Mouse (Mus musculus): Measurements from ENCODE around the gene Fchsd2. TPM values are rescaled to one million over a fixed set of nuclear protein-coding genes. Genes with fewer than 3 reads are reported as not detected.

Gene Fchsd2
- polyA plus RNA-seq, 1 experiment from 2014 or later = 22.5 TPM

Other genes starting within 250 kb of the Fchsd2 start
- gene Relt, start 229.4 kb upstream of the Fchsd2 start, polyA plus RNA-seq (2015; fragmentation: Nextera tagmentation; extraction: Ambion mirVana) = 3.6 and 4.6 TPM in 2 replicates
- 10.8 TPM in 2 replicates for gene Arhgef17, start 160.8 kb upstream of the Fchsd2 start, polyA plus RNA-seq (2015; fragmentation: Nextera tagmentation; extraction: Ambion mirVana)
- 9.6 and 9.9 TPM in 2 replicates for gene P2ry6, start 118.2 kb upstream of the Fchsd2 start, polyA plus RNA-seq (2015; fragmentation: Nextera tagmentation; extraction: Ambion mirVana)
- gene P2ry2, start 80.0 kb upstream of the Fchsd2 start, polyA plus RNA-seq (2015; fragmentation: Nextera tagmentation; extraction: Ambion mirVana) = 3.9 and 4.9 TPM in 2 replicates
- 16.2 and 18.3 TPM in 2 replicates for gene Atg16l2, start 209.4 kb downstream of the Fchsd2 start, polyA plus RNA-seq (2015; fragmentation: Nextera tagmentation; extraction: Ambion mirVana)
- gene Stard10, start 224.2 kb downstream of the Fchsd2 start, polyA plus RNA-seq (2015; fragmentation: Nextera tagmentation; extraction: Ambion mirVana) = 41.2 and 45.9 TPM in 2 replicates